Mouse (Mus musculus) intestine, embryonic 15.5 days (tissue): ENCODE results near the gene Maff. TPM values are rescaled to one million over a fixed set of nuclear protein-coding genes. Genes with fewer than 3 reads are reported as not detected.
A peak's percentile ranks its signal among the peaks of the same experiment; 100 is the strongest.

Experiments used
- ATAC-seq: fragments of 200-750 bp; cut with Nextera tagmentation; 2 replicates; pipeline ENCODE4 v1.8.0; 2017; ENCODE audit warnings: moderate TSS enrichment, moderate library complexity
- H3K27ac ChIP-seq: fragments of 300-500 bp; sonication (generic); 2 replicates; pipeline ENCODE4 v1.5.1; 2015; ENCODE audit warnings: mild to moderate bottlenecking, inconsistent platforms
- H3K27me3 ChIP-seq: fragments of 300-500 bp; sonication (generic); replicated peaks from 2 replicates; pipeline ENCODE4 v1.6.1; 2015; ENCODE audit warnings: inconsistent platforms
- H3K36me3 ChIP-seq: fragments of 300-500 bp; sonication (generic); 2 replicates; pipeline ENCODE4 v1.6.1; 2015; ENCODE audit warnings: inconsistent platforms
- H3K4me1 ChIP-seq: fragments of 300-500 bp; sonication (generic); replicated peaks from 2 replicates; pipeline ENCODE4 v1.6.1; 2015; ENCODE audit warnings: inconsistent platforms
- H3K4me2 ChIP-seq: fragments of 300-500 bp; sonication (generic); replicated peaks from 2 replicates; pipeline ENCODE4 v1.6.1; 2015; ENCODE audit warnings: mild to moderate bottlenecking, inconsistent platforms
- H3K4me3 ChIP-seq: fragments of 300-500 bp; sonication (generic); replicated peaks from 2 replicates; pipeline ENCODE4 v1.5.1; 2015; ENCODE audit warnings: inconsistent platforms
- H3K9ac ChIP-seq: fragments of 300-500 bp; sonication (generic); 2 replicates; pipeline ENCODE4 v1.6.1; 2015; ENCODE audit warnings: inconsistent platforms
- H3K9me3 ChIP-seq: fragments of 300-500 bp; sonication (generic); 2 replicates; pipeline ENCODE4 v1.6.1; 2016; ENCODE audit warnings: inconsistent platforms
- WGBS: fragments of 180-500 bp; shearing (Covaris S2); methylation state at CpG from one replicate; pipeline ENCODE4 v1.1.7; 2015; 5-methylcytosine and 5-hydroxymethylcytosine counted together
- polyA plus RNA-seq: library from polyadenylated mRNA; unstranded; fragments of >200 nt; fragmentation: Nextera tagmentation; extraction: Ambion mirVana; gene quantifications from 2 replicates; pipeline ENCODE4 v1.2.1, GENCODE M21; 2015

Gene Maff
- polyA plus RNA-seq, 1 experiment from 2014 or later, result 7.9 TPM

- no peaks in the 10 kb centered on the region for H3K9me3 ChIP-seq
- WGBS, result 60% methylated on average over 7 of the region's 7 CpGs
- no peak overlapping the region for H3K9ac ChIP-seq
- no peak overlapping the region for H3K4me3 ChIP-seq
- no peak overlapping the region for H3K27ac ChIP-seq
- no peak for ATAC-seq
- 0 out of 2 replicates have a peak, but pooled peaks cover 2% of the 10 kb centered on the region for H3K4me1 ChIP-seq
- H3K27me3 ChIP-seq, result no peaks in the 10 kb centered on the region
- no peaks in the 10 kb centered on the region for H3K36me3 ChIP-seq
- no peak overlapping the region for H3K4me2 ChIP-seq
Observed at GRCm38 (mm10) chr15:79335061-79335655, 11.3 kb upstream of the Maff start.

- 72% methylated on average over 5 of the region's 5 CpGs for WGBS
- H3K9ac ChIP-seq, result no peak overlapping the region
Observed at GRCm38 (mm10) chr15:79338978-79339377, 7.4 kb upstream of the Maff start.

GRCm38 (mm10) chr15:79342641-79343337 lies 3.6 kb upstream of the Maff start:
- 68% methylated on average over 6 of the region's 6 CpGs for WGBS
- no peaks in the 10 kb centered on the region for H3K27me3 ChIP-seq
- H3K4me1 ChIP-seq, result peaks cover 7% of the 10 kb centered on the region; the same call in 1 of the 2 replicates
- no peak overlapping the region for H3K4me3 ChIP-seq
- no peaks in the 10 kb centered on the region for H3K36me3 ChIP-seq
- no peak for ATAC-seq
- H3K4me2 ChIP-seq, result no peak overlapping the region
- H3K9ac ChIP-seq, result no peak overlapping the region
- H3K9me3 ChIP-seq, result no peaks in the 10 kb centered on the region
- no peak overlapping the region for H3K27ac ChIP-seq

More at GRCm38 (mm10) chr15:79338978-79339377, 7.4 kb upstream of the Maff start:
- no peaks in the 10 kb centered on the region for H3K36me3 ChIP-seq
- no peak overlapping the region for H3K4me3 ChIP-seq
- no peaks in the 10 kb centered on the region for H3K9me3 ChIP-seq
- peaks cover 4% of the 10 kb centered on the region; the same call in 1 of the 2 replicates for H3K4me1 ChIP-seq
- no peak for ATAC-seq
- H3K4me2 ChIP-seq, result no peak overlapping the region
- no peaks in the 10 kb centered on the region for H3K27me3 ChIP-seq
- H3K27ac ChIP-seq, result no peak overlapping the region

- Histone ChIP-seq H3K36me3 (no peaks in the 10 kb centered on the region), H3K27ac (no peak overlapping the region), H3K4me3 (no peak overlapping the region), H3K9me3 (no peaks in the 10 kb centered on the region), H3K4me1 (peaks cover 18% of the 10 kb centered on the region), H3K27me3 (no peaks in the 10 kb centered on the region), H3K4me2 (no peak overlapping the region), H3K9ac (no peak overlapping the region)
- no peak for ATAC-seq
- 58% methylated on average over 4 of the region's 4 CpGs for WGBS
Observed at GRCm38 (mm10) chr15:79344627-79345026, 1.8 kb upstream of the Maff start.

GRCm38 (mm10) chr15:79347165-79347844 lies 884 bp downstream of the Maff start:
- Histone ChIP-seq H3K4me2 (peak overlapping the region; percentile 85), H3K27ac (peak overlapping the region; percentile 100), H3K9me3 (no peaks in the 10 kb centered on the region), H3K36me3 (no peaks in the 10 kb centered on the region), H3K27me3 (no peaks in the 10 kb centered on the region), H3K4me1 (peaks cover 35% of the 10 kb centered on the region), H3K9ac (peak overlapping the region; percentile 88), H3K4me3 (peak overlapping the region; percentile 79)
- WGBS, result under 1% methylated on average over 61 of the region's 61 CpGs
- peak; percentile 90 for ATAC-seq

GRCm38 (mm10) chr15:79347845-79348506 lies 1.6 kb downstream of the Maff start:
- Histone ChIP-seq H3K4me3 (peak overlapping the region; percentile 79), H3K27ac (peak overlapping the region; percentile 100), H3K4me1 (peaks cover 38% of the 10 kb centered on the region), H3K9ac (peak overlapping the region; percentile 88), H3K27me3 (no peaks in the 10 kb centered on the region), H3K36me3 (no peaks in the 10 kb centered on the region), H3K9me3 (no peaks in the 10 kb centered on the region), H3K4me2 (peak overlapping the region; percentile 85)
- 1% methylated on average over 46 of the region's 46 CpGs for WGBS
- ATAC-seq, result peak; percentile 91

DNA sequence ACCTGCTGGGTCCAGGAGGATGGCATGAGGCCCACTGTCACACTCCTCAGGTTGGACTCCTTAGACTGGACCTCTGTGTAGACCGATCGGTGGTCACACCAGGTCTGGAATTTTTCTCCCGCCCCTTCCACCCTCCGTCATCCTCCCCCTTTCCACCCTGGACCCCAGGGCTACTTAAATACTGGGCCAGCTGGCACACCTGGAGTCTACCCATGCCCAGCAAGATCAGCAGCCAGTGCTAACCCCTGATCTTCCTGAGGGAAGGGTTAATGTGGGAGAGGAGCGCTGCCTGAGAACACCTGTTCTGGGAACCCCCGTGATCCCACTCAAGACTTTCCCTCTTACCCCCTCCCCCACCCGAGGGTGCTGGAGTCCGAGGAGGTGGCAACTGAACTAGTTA lies 2.2 kb downstream of the Maff start:
- H3K9ac ChIP-seq, result peak overlapping the region; percentile 88
- peak overlapping the region; percentile 85 for H3K4me2 ChIP-seq
- peak overlapping the region; percentile 100 for H3K27ac ChIP-seq
- H3K9me3 ChIP-seq, result no peaks in the 10 kb centered on the region
- 42% methylated on average over 8 of the region's 8 CpGs for WGBS
- H3K36me3 ChIP-seq, result no peaks in the 10 kb centered on the region
- ATAC-seq, result no peak
- H3K4me1 ChIP-seq, result peaks cover 44% of the 10 kb centered on the region
- no peaks in the 10 kb centered on the region for H3K27me3 ChIP-seq
- H3K4me3 ChIP-seq, result peak overlapping the region; percentile 79

GRCm38 (mm10) chr15:79350866-79351265 lies 4.4 kb downstream of the Maff start:
- H3K9ac ChIP-seq, result no peak overlapping the region
- H3K4me2 ChIP-seq, result peak overlapping the region; percentile 42; the same call in 1 of the 2 replicates
- no peaks in the 10 kb centered on the region for H3K9me3 ChIP-seq
- H3K4me3 ChIP-seq, result no peak overlapping the region
- WGBS, result 87% methylated on average over 4 of the region's 4 CpGs
- ATAC-seq, result no peak
- H3K27ac ChIP-seq, result no peak overlapping the region
- no peaks in the 10 kb centered on the region for H3K27me3 ChIP-seq
- H3K4me1 ChIP-seq, result peaks cover 56% of the 10 kb centered on the region
- H3K36me3 ChIP-seq, result 0 out of 2 replicates have a peak, but pooled peaks cover 4% of the 10 kb centered on the region

DNA sequence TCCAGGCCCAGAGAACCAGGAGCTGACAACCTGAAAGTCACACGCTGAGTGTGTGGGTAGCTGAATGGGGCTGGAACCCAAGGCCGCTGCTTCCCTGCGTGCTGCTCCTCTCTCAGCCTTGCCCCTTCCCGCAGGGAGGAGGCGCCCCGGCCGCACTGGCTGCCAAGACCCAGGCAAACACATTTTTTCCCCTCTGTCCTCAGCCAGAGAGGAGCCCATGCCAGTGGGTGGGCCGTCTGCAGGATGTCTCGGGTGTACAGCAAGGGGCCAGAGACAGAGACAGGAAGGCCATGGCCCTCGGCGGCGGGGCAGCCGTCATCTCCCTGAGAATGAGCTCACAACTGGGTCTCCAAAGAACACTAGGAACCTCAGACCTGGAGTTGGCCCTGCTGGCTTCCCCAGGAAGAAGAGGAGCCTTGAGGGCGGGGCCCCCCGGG lies 4.9 kb downstream of the Maff start:
- Histone ChIP-seq H3K9ac (peak overlapping the region; percentile 31; the same call in 1 of the 2 replicates), H3K27ac (peak overlapping the region; percentile 57; the same call in 1 of the 2 replicates), H3K9me3 (no peaks in the 10 kb centered on the region), H3K4me1 (peaks cover 59% of the 10 kb centered on the region), H3K36me3 (0 out of 2 replicates have a peak, but pooled peaks cover 4% of the 10 kb centered on the region), H3K27me3 (no peaks in the 10 kb centered on the region), H3K4me2 (peak overlapping the region; percentile 42), H3K4me3 (no peak overlapping the region)
- WGBS, result 20% methylated on average over 15 of the region's 15 CpGs
- no peak for ATAC-seq

DNA sequence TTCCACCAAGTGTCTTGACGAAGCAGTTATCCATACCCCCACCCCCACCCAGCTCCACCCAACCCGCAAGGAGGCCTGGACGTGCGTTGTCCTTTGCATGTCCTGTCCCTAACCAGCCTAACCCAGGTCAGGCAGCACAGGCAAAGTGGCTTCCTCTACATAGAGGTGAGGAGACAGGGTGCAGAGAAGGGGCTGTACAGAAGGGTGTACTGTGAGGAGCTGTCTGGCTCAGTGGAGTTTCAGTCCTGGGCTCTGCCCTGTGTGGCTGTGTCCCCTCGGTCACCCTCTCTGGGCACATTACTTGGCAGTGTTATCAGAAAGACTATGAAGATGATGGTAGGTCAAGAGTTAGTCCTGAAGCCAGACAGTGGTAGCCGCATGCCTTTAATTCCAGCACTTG lies 6.1 kb downstream of the Maff start:
- Histone ChIP-seq H3K36me3 (0 out of 2 replicates have a peak, but pooled peaks cover 4% of the 10 kb centered on the region), H3K27me3 (no peaks in the 10 kb centered on the region), H3K4me2 (no peak overlapping the region), H3K9me3 (no peaks in the 10 kb centered on the region), H3K4me1 (peaks cover 67% of the 10 kb centered on the region), H3K27ac (no peak overlapping the region), H3K4me3 (no peak overlapping the region), H3K9ac (no peak overlapping the region)
- no peak for ATAC-seq
- 83% methylated on average over 6 of the region's 6 CpGs for WGBS

DNA sequence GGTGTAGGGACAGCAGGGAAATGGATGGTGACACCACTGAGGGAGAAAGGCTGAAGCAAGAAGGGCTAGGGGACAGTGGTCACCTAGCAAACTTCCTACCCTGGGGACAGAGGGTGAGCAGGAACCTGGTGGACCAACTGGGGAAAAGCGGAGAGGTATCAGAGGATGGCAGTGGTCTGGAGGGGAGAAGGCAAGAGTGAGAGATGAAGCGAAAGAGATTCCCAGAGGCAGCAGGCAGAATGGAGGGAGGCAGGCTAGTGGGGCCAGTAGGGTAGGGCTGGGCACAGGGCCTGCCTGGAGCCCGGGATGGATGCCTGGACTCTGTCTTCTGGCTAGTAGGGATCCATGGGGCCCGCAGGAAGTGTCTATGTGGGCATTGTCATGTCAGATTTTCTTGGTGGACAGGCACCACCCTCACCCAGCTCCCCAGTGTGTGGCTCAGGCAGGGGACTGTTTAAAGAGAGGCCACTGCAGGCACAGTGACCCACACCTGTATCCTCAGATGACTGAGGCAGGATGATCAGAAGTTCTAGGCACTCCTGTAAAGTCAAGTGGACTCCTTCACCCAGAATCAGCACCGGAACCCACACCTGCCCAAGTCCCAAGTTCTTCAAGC lies 7.4 kb downstream of the Maff start:
- WGBS, result 75% methylated on average over 5 of the region's 5 CpGs
- H3K4me2 ChIP-seq, result no peak overlapping the region; the same call in 1 of the 2 replicates
- H3K4me3 ChIP-seq, result no peak overlapping the region
- no peaks in the 10 kb centered on the region for H3K27me3 ChIP-seq
- H3K36me3 ChIP-seq, result 0 out of 2 replicates have a peak, but pooled peaks cover 4% of the 10 kb centered on the region
- H3K27ac ChIP-seq, result no peak overlapping the region
- no peak for ATAC-seq
- H3K9me3 ChIP-seq, result no peaks in the 10 kb centered on the region
- no peak overlapping the region for H3K9ac ChIP-seq
- H3K4me1 ChIP-seq, result peaks cover 67% of the 10 kb centered on the region
